Mouse (Mus musculus) ovary, postnatal 10 days (tissue): Measurements from ENCODE around the gene 9030025P20Rik.
A peak's percentile ranks its signal among the peaks of the same experiment; 100 is the strongest.
"Not testable (repeated sequence)": the region's sequence is repeated elsewhere in the genome, so short reads cannot be mapped to it uniquely, and the experiment has no call there.

Source experiments
- DNase-seq: peaks from one replicate; pipeline ENCODE4 v3.0.0; 2022; ENCODE audit warnings: low spot score

The 9030025P20Rik gene

DNA sequence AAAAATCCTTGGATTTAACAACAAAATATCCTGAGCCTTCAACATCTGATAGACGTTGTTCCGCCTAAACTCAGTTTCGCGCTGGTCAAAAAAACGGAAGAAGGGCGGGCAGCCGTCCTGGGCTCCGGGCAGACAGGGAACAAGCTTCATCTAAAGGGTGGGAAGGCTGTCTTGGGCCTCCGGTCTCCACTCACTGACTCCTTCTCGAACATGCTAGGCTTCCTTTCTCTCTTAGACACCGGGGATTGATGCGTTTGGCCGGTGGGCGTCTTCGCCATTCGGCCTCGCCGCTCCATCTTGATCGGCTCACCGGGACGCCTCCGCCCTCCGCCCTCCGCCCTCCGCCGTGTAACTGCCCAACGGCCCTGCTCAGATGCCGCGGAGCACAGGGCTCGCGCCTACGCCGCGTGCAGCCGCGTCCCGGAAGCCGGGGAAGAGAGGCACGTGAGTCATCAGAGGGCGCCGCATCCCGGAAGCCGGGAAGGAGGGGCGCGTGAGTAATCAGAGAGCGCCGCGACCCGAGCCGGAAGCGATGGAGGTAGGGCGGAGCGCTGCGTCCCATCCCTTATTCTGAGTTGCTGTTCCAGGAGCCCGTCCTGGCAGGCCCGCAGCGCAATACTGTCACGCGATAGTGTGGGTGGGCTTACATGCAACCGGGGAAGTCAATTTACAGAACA is at the start of gene 9030025P20Rik, which contains the start of gene Gm3417:
Gene 9030025P20Rik, plus strand, starts transcription at position 107 of the 677 bp plus-strand sequence.
Gene Gm3417, minus strand, starts transcription at position 429 of the 677 bp plus-strand sequence.
- DNase-seq: not testable (repeated sequence)

GRCm38 (mm10) chr17:14928631-14929030 is 49.6 kb upstream of the 9030025P20Rik start:
- DNase-seq: no peak

GRCm38 (mm10) chr17:14930697-14931096 is 47.6 kb upstream of the 9030025P20Rik start:
- DNase-seq: no peak

DNA sequence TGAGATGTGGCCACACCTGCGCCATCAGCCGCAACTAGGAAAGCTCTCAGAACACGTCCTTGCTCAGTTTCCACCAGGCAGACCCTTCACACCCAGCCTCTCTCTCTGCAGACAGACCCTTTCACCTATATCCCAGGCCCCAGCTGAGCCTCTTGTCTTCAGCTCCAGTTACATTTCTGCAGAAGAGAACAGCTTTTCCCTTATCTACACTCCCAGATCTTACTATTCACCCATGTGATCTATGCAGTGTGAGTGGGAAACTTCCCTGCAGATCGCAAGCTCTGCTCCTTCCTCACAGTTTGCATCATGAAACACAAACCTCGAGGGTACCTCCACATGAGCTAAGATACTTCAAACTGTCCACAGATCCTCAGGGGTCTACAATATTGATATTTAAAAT is 46.8 kb upstream of the 9030025P20Rik start:
- DNase-seq: no peak

GRCm38 (mm10) chr17:14935280-14935679 is 43.0 kb upstream of the 9030025P20Rik start:
- DNase-seq: not testable (repeated sequence)

DNA sequence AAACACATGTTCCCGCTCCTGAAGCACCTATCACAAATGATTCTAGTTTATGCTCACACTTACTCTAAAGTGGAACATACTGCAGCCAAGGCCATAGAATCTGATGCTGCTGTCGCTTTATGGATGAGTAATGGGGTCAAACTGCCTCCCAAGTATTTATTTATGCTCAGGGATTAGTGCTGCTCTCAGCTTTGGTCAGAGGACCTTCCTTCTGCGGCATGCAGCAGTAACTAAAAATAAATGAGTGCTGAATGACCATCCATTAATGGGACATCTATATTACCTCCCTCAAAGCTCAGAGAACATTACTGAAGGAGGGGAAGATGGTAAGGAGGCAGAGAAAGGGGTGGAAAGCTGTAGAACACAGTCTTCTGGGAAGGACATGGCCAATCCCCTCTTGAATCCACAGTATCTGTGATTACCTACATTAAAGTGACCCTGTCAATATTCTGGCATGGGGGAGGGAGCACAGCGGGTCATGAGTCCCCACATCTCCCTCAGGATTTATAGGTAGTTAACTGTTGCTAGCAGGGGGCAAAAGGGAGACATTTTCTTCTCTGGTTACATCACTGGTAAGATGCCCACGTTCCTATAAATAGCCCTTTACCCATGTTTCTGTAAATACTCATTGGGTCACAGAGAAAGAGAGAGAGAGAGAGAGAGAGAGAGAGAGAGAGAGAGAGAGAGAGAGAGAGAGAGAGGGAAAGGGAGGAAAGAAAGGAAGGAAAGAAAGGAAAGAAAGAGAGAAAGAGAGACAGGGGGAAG is 42.2 kb upstream of the 9030025P20Rik start:
- no peak for DNase-seq

- DNase-seq: not testable (repeated sequence)
These were observed 36.1 kb upstream of the 9030025P20Rik start for GRCm38 (mm10) chr17:14942181-14942580.

GRCm38 (mm10) chr17:14943009-14943728 is 35.1 kb upstream of the 9030025P20Rik start, which contains the start of the genes Wdr27 and 1600012H06Rik:
TSS of gene Wdr27 (minus strand) at chr17:14943158.
TSS of gene 1600012H06Rik (plus strand) at chr17:14943184.
- peak; percentile 98 for DNase-seq

- DNase-seq: no peak
These were observed 34.6 kb upstream of the 9030025P20Rik start for GRCm38 (mm10) chr17:14943729-14944059.

DNA sequence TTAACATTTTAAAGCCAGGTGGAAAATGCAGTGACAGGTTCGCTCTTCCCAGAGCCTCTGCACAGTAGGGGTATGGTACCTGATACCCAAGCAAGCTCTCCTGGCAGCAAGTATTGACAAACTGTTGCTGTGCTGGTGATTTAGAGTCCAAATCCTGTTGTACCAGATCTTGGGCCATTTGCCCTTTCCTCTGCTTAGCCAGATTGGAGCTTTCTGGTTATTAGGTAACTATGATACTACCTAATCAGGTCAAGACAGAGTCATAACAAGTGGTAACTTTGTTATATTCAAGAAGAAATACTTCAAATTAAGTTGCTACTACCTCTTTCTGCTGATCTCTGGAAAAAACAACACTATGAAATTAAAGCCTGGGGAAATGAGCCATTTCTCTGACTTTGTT is 33.7 kb upstream of the 9030025P20Rik start:
- no peak for DNase-seq

DNA sequence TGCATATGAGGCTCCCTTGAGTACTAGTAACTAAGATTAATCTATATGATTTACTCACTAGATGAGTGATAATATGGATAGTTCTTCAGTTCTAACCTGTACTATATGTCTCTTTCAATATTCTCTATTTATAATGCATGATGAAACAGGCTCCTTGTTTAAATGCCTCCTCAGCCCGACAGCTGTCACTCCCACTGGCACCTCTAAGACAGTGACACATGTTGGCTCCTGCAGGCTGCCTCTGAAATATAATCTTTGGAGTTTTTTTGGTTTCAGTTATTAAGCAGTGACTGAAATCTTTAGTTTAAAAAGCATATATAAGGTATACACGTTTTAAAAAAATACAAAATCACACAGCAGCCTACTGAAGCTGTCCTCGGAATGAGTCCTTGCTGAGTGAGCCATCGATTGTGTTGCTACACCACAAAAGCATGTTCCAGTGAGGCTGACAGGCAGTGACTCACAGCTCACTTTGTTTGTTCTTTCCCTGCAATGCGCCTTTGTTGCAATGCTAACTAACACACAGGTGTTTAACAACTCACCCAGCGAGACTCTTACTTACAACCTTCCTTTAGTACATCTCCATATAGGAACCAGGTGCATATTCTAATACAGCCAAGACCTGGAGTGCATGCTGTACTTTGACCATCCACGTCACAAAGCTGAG is 29.0 kb upstream of the 9030025P20Rik start:
- DNase-seq: no peak

- DNase-seq: no peak
These were observed 24.8 kb upstream of the 9030025P20Rik start for GRCm38 (mm10) chr17:14953452-14953851.

GRCm38 (mm10) chr17:14958686-14959327 is 19.5 kb upstream of the 9030025P20Rik start:
- no peak for DNase-seq

GRCm38 (mm10) chr17:14959979-14960378 is 18.3 kb upstream of the 9030025P20Rik start:
- DNase-seq: no peak

DNA sequence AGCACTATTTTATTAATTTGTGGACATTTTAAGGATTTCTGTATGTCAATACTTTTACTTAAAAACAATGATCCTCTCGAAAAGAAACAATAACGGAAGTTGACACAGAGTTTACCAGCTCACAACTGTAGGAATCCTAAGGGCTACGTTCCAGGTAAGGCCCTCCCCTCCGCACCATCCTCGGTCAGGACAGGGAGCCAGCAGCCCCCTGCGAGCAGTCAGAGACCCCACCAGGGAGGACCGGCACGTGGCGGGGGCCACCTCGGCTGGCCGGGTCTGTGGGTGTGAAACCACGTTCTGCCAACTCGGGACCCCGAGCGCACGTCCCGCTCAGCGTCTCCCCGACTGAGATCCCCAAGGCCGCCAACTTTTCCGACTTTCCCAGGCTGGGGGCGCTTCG is 17.7 kb upstream of the 9030025P20Rik start:
- no peak for DNase-seq

DNA sequence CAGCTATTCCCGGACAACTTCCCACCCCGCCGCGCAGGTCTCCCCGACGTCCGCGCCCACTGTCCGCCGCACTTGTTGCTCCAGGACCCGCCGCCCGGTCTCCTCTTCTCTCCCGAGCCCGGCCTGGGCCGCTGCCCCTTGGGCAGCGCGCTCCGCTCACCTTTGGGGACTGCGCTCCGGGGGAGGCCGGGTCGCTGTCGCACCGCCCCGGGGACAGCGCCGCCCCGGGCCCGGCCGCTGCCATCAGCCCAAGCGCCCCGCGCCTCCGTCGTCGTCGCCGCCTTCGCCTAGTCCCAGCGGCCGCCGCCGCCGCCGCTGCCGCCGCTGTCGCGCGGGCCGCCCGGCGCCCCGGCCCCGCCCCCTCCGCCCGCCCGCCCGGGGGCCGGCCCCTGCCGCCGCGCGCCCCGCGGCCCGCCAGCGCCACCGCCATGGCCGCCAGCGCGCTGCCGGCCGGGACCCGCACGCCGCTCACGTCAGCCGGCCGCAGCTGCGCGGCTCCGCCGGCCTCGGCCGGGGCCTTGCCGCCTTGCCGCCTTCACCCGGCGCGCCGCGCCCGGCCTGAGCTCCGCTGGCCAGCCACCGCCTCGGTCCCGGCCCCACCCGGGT is 17.2 kb upstream of the 9030025P20Rik start, which contains the start of gene Phf10:
Gene Phf10, minus strand, starts transcription at position 323 of the 606 bp plus-strand sequence.
- not testable (repeated sequence) for DNase-seq

DNA sequence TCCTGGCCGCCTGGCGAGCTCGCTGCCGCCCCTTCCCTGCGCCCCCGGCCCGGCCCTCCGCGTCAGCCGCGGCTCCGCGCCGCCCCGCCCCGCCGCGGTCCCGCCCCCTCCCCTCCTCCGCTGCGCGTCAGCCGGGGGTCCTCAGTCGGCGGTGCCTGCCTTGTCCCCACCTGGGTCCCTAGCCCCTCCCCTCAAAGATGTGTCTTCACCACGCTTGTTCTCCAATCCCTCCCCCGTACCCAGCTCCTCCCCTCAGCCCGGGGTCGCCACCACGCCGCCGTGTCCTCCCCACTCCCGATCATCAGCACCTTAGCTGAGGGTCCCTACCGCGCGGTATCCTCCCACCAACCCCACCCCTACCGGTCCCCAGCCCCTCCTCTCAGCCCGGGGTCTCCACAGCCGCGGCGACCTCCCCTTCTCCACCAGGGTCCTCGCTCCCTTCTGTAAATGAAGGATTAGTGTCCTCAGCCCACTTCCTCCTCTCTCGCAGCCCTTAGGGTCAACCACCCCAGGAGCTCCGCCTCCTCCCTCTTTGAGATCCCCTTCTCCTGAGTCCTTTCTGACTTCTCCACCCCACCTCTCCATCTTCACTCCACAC is 16.6 kb upstream of the 9030025P20Rik start:
- DNase-seq: not testable (repeated sequence)

GRCm38 (mm10) chr17:14968373-14968913 is 9.8 kb upstream of the 9030025P20Rik start:
- not testable (repeated sequence) for DNase-seq

DNA sequence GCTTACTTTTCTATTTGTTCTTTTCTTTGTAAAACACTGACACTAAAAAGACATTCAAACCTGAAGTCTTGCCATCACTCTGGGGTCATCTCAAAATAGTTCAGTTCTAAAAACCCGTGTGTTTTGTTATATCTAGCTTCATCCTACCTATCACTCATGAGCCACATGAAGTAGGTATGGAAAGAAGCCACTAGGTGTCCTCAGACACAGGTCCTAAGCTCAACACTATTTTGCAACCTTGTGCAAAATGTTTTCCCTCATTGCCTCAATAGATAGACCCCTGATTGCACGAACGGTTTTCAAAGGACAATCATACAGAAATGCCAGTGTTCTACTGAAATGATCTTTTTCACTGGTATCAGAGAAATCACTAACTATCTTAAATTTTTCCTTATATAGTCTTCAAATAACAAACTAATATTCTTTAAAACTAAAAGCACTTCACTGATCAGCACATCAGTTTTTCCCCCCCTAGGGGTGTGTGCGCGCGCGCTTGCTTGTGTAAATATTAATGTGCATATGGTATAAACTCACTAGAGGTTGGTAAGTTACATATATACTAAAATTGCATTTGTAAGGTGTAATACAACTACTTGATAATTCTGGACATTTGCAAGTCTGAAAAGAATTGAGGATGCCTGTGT is 428 bp upstream of the 9030025P20Rik start:
- not testable (repeated sequence) for DNase-seq
